Mouse (Mus musculus): ENCODE measurements at regions not wholly inside any gene's neighbourhood (a gene's known extent, or its start where the extent isn't known, plus 50 kb on each side); places are given as distances from the start of the nearest gene placed in this dataset.

DNA sequence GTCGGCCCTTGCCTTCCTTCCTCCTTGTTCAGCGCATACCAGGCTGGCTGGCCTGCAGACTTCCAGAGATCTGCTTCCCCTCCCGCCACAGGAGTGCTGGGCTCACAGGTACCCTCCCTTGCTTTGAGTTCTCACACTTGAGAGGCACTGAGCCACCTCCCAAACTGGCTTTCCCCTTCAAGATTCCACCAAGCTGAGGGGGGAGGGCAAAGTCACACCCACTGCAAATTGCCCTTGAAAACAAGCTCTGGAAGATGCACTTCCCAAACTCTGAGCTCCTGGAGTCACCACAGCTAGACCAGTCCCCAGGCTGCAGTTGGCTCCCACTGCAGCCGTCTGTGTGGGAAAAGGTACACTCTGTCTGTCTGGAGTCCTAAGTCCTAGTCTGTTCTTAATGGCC, 142.1 kb upstream of the Slc22a12 start:
- H3K4me3 ChIP-seq (ENCODE audit: insufficient read depth, low read depth, low read length), result no peak overlapping the region
- TF ChIP-seq CTCF (IDR thresholded peaks at IDR 0.05; ENCODE audit: insufficient read depth, low read depth, low read length) (no peak), POLR2A (IDR thresholded peaks at IDR 0.05; ENCODE audit: insufficient read depth, low read depth, low read length) (no peak)
- no peak overlapping the region for H3K27ac ChIP-seq (ENCODE audit: insufficient read depth, low read depth, low read length)
- 69% methylated on average over 4 of the region's 4 CpGs for WGBS
- H3K4me1 ChIP-seq (ENCODE audit: control insufficient read depth, insufficient read depth, low read length), result 0 out of 2 replicates have a peak, but pooled peaks cover 4% of the 10 kb centered on the region

- Histone ChIP-seq H3K4me3 (ENCODE audit: insufficient read depth, low read depth, low read length) (no peak overlapping the region), H3K4me1 (ENCODE audit: control insufficient read depth, insufficient read depth, low read length) (0 out of 2 replicates have a peak, but pooled peaks cover 4% of the 10 kb centered on the region), H3K27ac (ENCODE audit: insufficient read depth, low read depth, low read length) (no peak overlapping the region)
- 59% methylated on average over 12 of the region's 14 CpGs for WGBS
- TF ChIP-seq CTCF (IDR thresholded peaks at IDR 0.05; ENCODE audit: insufficient read depth, low read depth, low read length), result no peak
- TF ChIP-seq POLR2A (IDR thresholded peaks at IDR 0.05; ENCODE audit: insufficient read depth, low read depth, low read length), result no peak
Observed at GRCm38 (mm10) chr19:6679392-6680307, 136.8 kb upstream of the Slc22a12 start.

GRCm38 (mm10) chr19:6677511-6677910, 134.7 kb upstream of the Slc22a12 start:
- Histone ChIP-seq H3K4me3 (ENCODE audit: insufficient read depth, low read depth, low read length) (no peak overlapping the region), H3K27ac (ENCODE audit: insufficient read depth, low read depth, low read length) (no peak overlapping the region), H3K4me1 (ENCODE audit: control insufficient read depth, insufficient read depth, low read length) (0 out of 2 replicates have a peak, but pooled peaks cover 2% of the 10 kb centered on the region)
- 57% methylated on average over 12 of the region's 12 CpGs for WGBS
- TF ChIP-seq CTCF (IDR thresholded peaks at IDR 0.05; ENCODE audit: insufficient read depth, low read depth, low read length), result no peak
- TF ChIP-seq POLR2A (IDR thresholded peaks at IDR 0.05; ENCODE audit: insufficient read depth, low read depth, low read length), result no peak

GRCm38 (mm10) chr19:6675586-6675985, 132.8 kb upstream of the Slc22a12 start:
- TF ChIP-seq POLR2A (IDR thresholded peaks at IDR 0.05; ENCODE audit: insufficient read depth, low read depth, low read length) (no peak), CTCF (IDR thresholded peaks at IDR 0.05; ENCODE audit: insufficient read depth, low read depth, low read length) (no peak)
- WGBS, result 50% methylated on average over 3 of the region's 3 CpGs

DNA sequence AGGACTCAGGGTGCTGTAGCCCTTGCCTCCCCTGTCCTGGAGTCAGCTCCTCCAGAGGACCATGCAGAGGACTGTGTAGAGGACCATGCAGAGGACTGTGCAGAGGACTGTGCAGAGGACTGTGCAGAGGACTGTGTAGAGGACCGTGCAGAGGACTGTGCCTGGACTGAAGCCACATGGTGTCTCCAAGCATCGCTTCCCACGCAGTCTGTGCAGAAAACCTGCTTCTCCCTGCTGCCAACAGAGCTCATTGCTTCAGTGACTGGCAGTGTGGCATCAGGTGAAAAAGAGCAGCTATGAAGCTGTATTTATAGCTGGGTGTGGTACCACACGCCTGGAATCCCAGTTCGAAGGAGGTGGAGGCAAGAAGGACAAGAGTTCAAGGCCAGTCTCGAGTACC, 128.9 kb upstream of the Slc22a12 start:
- 91% methylated on average over 6 of the region's 6 CpGs for WGBS

More at GRCm38 (mm10) chr19:6675586-6675985, 132.8 kb upstream of the Slc22a12 start:
- Histone ChIP-seq H3K27ac (ENCODE audit: insufficient read depth, low read depth, low read length) (no peak overlapping the region), H3K4me3 (ENCODE audit: insufficient read depth, low read depth, low read length) (no peak overlapping the region), H3K4me1 (ENCODE audit: control insufficient read depth, insufficient read depth, low read length) (no peaks in the 10 kb centered on the region)

DNA sequence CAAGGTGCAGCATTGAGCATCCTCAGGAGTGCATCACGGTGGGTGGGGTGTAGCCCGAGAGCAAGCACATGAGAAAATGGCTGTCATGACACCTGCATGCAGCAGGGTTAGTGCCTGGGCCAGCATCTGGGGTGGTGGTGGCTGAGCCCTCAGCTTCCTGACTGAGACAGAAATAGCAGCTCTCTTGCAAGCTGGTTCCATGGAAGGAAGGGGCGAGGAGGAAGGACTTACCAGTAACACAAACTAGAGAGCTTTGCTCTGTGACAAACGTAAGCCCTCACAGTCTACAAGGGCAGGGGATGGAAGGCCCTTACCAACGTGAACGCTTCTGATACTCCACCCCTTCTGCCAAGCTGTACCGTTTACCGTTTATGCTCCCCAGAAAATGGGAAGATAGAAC, 127.0 kb upstream of the Slc22a12 start:
- H3K27ac ChIP-seq (ENCODE audit: insufficient read depth, low read depth, low read length), result no peak overlapping the region
- H3K4me3 ChIP-seq (ENCODE audit: insufficient read depth, low read depth, low read length), result no peak overlapping the region
- 60% methylated on average over 8 of the region's 8 CpGs for WGBS
- H3K4me1 ChIP-seq (ENCODE audit: control insufficient read depth, insufficient read depth, low read length), result peaks cover 6% of the 10 kb centered on the region; the same call in 1 of the 2 replicates
- no peak for TF ChIP-seq POLR2A (IDR thresholded peaks at IDR 0.05; ENCODE audit: insufficient read depth, low read depth, low read length)
- no peak for TF ChIP-seq CTCF (IDR thresholded peaks at IDR 0.05; ENCODE audit: insufficient read depth, low read depth, low read length)

More for the DNA sequence above, 128.9 kb upstream of the Slc22a12 start:
- Histone ChIP-seq H3K4me3 (ENCODE audit: insufficient read depth, low read depth, low read length) (no peak overlapping the region), H3K27ac (ENCODE audit: insufficient read depth, low read depth, low read length) (no peak overlapping the region), H3K4me1 (ENCODE audit: control insufficient read depth, insufficient read depth, low read length) (peaks cover 6% of the 10 kb centered on the region; the same call in 1 of the 2 replicates)
- TF ChIP-seq POLR2A (IDR thresholded peaks at IDR 0.05; ENCODE audit: insufficient read depth, low read depth, low read length) (no peak), CTCF (IDR thresholded peaks at IDR 0.05; ENCODE audit: insufficient read depth, low read depth, low read length) (no peak)

- no peak overlapping the region for H3K4me3 ChIP-seq (ENCODE audit: insufficient read depth, low read depth, low read length)
- H3K4me1 ChIP-seq (ENCODE audit: control insufficient read depth, insufficient read depth, low read length), result peaks cover 7% of the 10 kb centered on the region
- 64% methylated on average over 2 of the region's 2 CpGs for WGBS
- H3K27ac ChIP-seq (ENCODE audit: insufficient read depth, low read depth, low read length), result no peak overlapping the region
- TF ChIP-seq POLR2A (IDR thresholded peaks at IDR 0.05; ENCODE audit: insufficient read depth, low read depth, low read length), result no peak
- TF ChIP-seq CTCF (IDR thresholded peaks at IDR 0.05; ENCODE audit: insufficient read depth, low read depth, low read length), result no peak
Observed at GRCm38 (mm10) chr19:6668545-6668944, 125.7 kb upstream of the Slc22a12 start.

DNA sequence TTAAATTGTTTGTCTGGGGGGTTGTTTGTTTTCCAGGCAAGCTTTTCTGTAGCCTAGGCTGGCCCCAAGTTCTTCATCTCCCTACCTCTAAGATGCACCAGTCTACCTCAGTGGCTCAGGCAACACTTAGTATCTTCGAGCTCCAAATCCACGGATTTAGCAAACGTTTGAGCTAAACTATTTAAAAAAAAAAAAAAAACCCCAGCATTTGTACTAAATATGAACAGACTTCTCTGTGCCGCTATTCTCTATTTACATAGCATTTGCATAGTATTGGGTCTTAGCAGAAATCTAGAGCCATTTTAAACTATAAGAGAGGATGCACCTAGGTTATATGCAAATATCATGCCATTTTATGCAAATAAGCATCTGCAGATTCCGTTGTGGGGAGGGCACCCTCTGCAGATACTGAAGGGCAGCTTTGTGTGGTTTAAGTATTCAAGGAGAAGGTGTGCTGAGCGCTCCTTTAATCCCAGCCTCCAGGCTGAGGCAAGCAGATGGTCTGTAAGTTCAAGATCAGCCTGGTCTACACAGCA, 123.4 kb upstream of the Slc22a12 start:
- TF ChIP-seq POLR2A (IDR thresholded peaks at IDR 0.05; ENCODE audit: insufficient read depth, low read depth, low read length) (no peak), CTCF (IDR thresholded peaks at IDR 0.05; ENCODE audit: insufficient read depth, low read depth, low read length) (no peak)
- WGBS, result 68% methylated on average over 6 of the region's 6 CpGs
- H3K27ac ChIP-seq (ENCODE audit: insufficient read depth, low read depth, low read length), result no peak overlapping the region
- H3K4me3 ChIP-seq (ENCODE audit: insufficient read depth, low read depth, low read length), result no peak overlapping the region
- peaks cover 12% of the 10 kb centered on the region for H3K4me1 ChIP-seq (ENCODE audit: control insufficient read depth, insufficient read depth, low read length)

All from olfactory bulb, adult 2 months (tissue).